Mouse (Mus musculus): ENCODE measurements around the gene Tmem52.

Gene Tmem52

GRCm38 (mm10) chr4:155505671-155506295 lies 36.9 kb downstream of the Tmem52 start:
- no peak for DNase-seq (ENCODE audit: low read depth, low spot score)

- no peak for DNase-seq (ENCODE audit: low read depth, low spot score)
These were observed 39.7 kb downstream of the Tmem52 start for GRCm38 (mm10) chr4:155508614-155509013.

- no peak for DNase-seq (ENCODE audit: low read depth, low spot score)
These were observed 42.1 kb downstream of the Tmem52 start for GRCm38 (mm10) chr4:155510981-155511380.

GRCm38 (mm10) chr4:155514810-155515209 lies 45.9 kb downstream of the Tmem52 start:
- DNase-seq (ENCODE audit: low read depth, low spot score), result no peak

GRCm38 (mm10) chr4:155517948-155518517 lies 49.1 kb downstream of the Tmem52 start:
- no peak for DNase-seq (ENCODE audit: low read depth, low spot score)

Measured in mesoderm, embryonic 11.5 days (tissue).